Mouse (Mus musculus) hindbrain, embryonic 14.5 days (tissue): Measurements from ENCODE around the gene Adipor2. TPM values are rescaled to one million over a fixed set of nuclear protein-coding genes. Genes with fewer than 3 reads are reported as not detected.
A peak's percentile ranks its signal among the peaks of the same experiment; 100 is the strongest.
"Not testable (repeated sequence)": the region's sequence is repeated elsewhere in the genome, so short reads cannot be mapped to it uniquely, and the experiment has no call there.

Experiments
- ATAC-seq: fragments of 200-750 bp; cut with Nextera tagmentation; 2 replicates; pipeline ENCODE4 v1.8.0; 2017; ENCODE audit warnings: moderate number of reproducible peaks, mild to moderate bottlenecking, moderate TSS enrichment, moderate library complexity; ENCODE audit not compliant: low FRiP score
- DNase-seq: peaks from one replicate; pipeline ENCODE4 v3.0.0-alpha.2; 2015; ENCODE audit warnings: low spot score
- H3K27ac ChIP-seq: fragments of 300-500 bp; sonication (generic); 2 replicates; pipeline ENCODE4 v1.5.1; 2014; ENCODE audit warnings: mild to moderate bottlenecking, moderate library complexity
- H3K27me3 ChIP-seq: fragments of 300-500 bp; sonication (generic); 2 replicates; pipeline ENCODE4 v1.6.1; 2014; ENCODE audit warnings: mild to moderate bottlenecking, low read length, mixed read lengths; ENCODE audit not compliant: control insufficient read depth, insufficient read depth
- H3K36me3 ChIP-seq: fragments of 300-500 bp; sonication (generic); replicated peaks from 2 replicates; pipeline ENCODE4 v1.6.1; 2014; ENCODE audit not compliant: control insufficient read depth, insufficient read depth
- H3K4me1 ChIP-seq: fragments of 300-500 bp; sonication (generic); replicated peaks from 2 replicates; pipeline ENCODE4 v1.6.1; 2014; ENCODE audit warnings: antibody characterized with exemption, low read length, mixed read lengths; ENCODE audit not compliant: control insufficient read depth, insufficient read depth
- H3K4me2 ChIP-seq: fragments of 300-500 bp; sonication (generic); replicated peaks from 2 replicates; pipeline ENCODE4 v1.6.1; 2014; ENCODE audit warnings: mild to moderate bottlenecking, moderate library complexity
- H3K4me3 ChIP-seq: fragments of 300-500 bp; sonication (generic); replicated peaks from 2 replicates; pipeline ENCODE4 v1.5.1; 2014; ENCODE audit warnings: mild to moderate bottlenecking, low read length
- H3K9ac ChIP-seq: fragments of 300-500 bp; sonication (generic); 2 replicates; pipeline ENCODE4 v1.6.1; 2014
- H3K9me3 ChIP-seq: fragments of 300-500 bp; sonication (generic); 2 replicates; pipeline ENCODE4 v1.6.1; 2016; ENCODE audit warnings: low read length; ENCODE audit not compliant: control insufficient read depth
- WGBS: fragments of 180-500 bp; shearing (Covaris S2); extraction: QIAGEN DNeasy Blood & Tissue Kit; methylation state at CpG from one replicate; pipeline ENCODE4 v1.1.7; 2014; 5-methylcytosine and 5-hydroxymethylcytosine counted together
- polyA plus RNA-seq: library from polyadenylated mRNA; unstranded; fragments of >200 nt; fragmentation: Nextera tagmentation; extraction: Ambion mirVana; gene quantifications from 2 replicates; pipeline ENCODE4 v1.2.1, GENCODE M21; 2014

Gene Adipor2
- polyA plus RNA-seq, 1 experiment from 2014 or later = 27.3 TPM

- no peak for ATAC-seq
- Histone ChIP-seq H3K27me3 (no peaks in the 10 kb centered on the region), H3K9ac (no peak overlapping the region), H3K4me1 (peaks cover 28% of the 10 kb centered on the region), H3K36me3 (no peaks in the 10 kb centered on the region), H3K4me2 (peak overlapping the region; percentile 90; the same call in 1 of the 2 replicates), H3K4me3 (no peak overlapping the region), H3K27ac (no peak overlapping the region), H3K9me3 (no peaks in the 10 kb centered on the region)
- DNase-seq = no peak
- WGBS = 94% methylated on average over 4 of the region's 4 CpGs
Measured at GRCm38 (mm10) chr6:119386421-119386820, 31.1 kb downstream of the Adipor2 start.

DNA sequence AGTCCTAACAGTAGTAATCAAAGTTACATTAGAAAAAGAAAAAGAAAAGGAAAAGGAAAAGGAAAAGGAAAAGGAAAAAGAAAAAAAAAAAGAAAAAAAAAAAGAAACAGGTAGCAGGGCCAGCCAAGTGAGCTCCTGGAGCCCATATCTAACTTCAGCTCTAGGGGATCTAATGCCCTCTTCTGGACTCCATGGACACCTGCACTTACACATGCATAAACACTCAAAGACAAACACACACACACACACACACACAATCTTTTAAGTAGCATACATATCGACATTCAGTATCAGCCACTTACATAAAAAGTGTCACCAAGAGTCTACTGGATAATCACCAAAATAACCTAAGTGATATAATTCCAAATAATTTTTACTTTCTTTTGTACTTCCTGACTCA is 31.8 kb downstream of the Adipor2 start:
- ATAC-seq = no peak
- H3K4me2 ChIP-seq = no peak overlapping the region
- H3K4me3 ChIP-seq = no peak overlapping the region
- peaks cover 28% of the 10 kb centered on the region for H3K4me1 ChIP-seq
- WGBS = 100% methylated on average over 1 of the region's 1 CpGs
- no peak for DNase-seq
- H3K27me3 ChIP-seq = no peaks in the 10 kb centered on the region
- no peaks in the 10 kb centered on the region for H3K36me3 ChIP-seq
- no peak overlapping the region for H3K27ac ChIP-seq
- no peak overlapping the region for H3K9ac ChIP-seq
- no peaks in the 10 kb centered on the region for H3K9me3 ChIP-seq

- Histone ChIP-seq H3K4me3 (no peak overlapping the region), H3K4me2 (no peak overlapping the region), H3K9me3 (no peaks in the 10 kb centered on the region), H3K36me3 (no peaks in the 10 kb centered on the region), H3K27me3 (no peaks in the 10 kb centered on the region), H3K4me1 (no peaks in the 10 kb centered on the region), H3K27ac (no peak overlapping the region), H3K9ac (no peak overlapping the region)
- no peak for ATAC-seq
- no peak for DNase-seq
- 88% methylated on average over 1 of the region's 1 CpGs for WGBS
Measured at GRCm38 (mm10) chr6:119378631-119379030, 38.9 kb downstream of the Adipor2 start.

- Histone ChIP-seq H3K9me3 (no peaks in the 10 kb centered on the region), H3K4me2 (no peak overlapping the region), H3K27me3 (no peaks in the 10 kb centered on the region), H3K27ac (no peak overlapping the region), H3K4me1 (no peaks in the 10 kb centered on the region), H3K36me3 (no peaks in the 10 kb centered on the region), H3K9ac (no peak overlapping the region), H3K4me3 (no peak overlapping the region)
- ATAC-seq = no peak
- 77% methylated on average over 2 of the region's 2 CpGs for WGBS
- no peak for DNase-seq
Measured at GRCm38 (mm10) chr6:119377613-119378012, 39.9 kb downstream of the Adipor2 start.

GRCm38 (mm10) chr6:119375035-119375434 is 42.5 kb downstream of the Adipor2 start:
- Histone ChIP-seq H3K27ac (no peak overlapping the region), H3K4me2 (no peak overlapping the region), H3K36me3 (no peaks in the 10 kb centered on the region), H3K4me1 (no peaks in the 10 kb centered on the region), H3K9me3 (no peaks in the 10 kb centered on the region), H3K4me3 (no peak overlapping the region), H3K27me3 (no peaks in the 10 kb centered on the region), H3K9ac (no peak overlapping the region)
- ATAC-seq = no peak
- 83% methylated on average over 5 of the region's 5 CpGs for WGBS
- DNase-seq = no peak

DNA sequence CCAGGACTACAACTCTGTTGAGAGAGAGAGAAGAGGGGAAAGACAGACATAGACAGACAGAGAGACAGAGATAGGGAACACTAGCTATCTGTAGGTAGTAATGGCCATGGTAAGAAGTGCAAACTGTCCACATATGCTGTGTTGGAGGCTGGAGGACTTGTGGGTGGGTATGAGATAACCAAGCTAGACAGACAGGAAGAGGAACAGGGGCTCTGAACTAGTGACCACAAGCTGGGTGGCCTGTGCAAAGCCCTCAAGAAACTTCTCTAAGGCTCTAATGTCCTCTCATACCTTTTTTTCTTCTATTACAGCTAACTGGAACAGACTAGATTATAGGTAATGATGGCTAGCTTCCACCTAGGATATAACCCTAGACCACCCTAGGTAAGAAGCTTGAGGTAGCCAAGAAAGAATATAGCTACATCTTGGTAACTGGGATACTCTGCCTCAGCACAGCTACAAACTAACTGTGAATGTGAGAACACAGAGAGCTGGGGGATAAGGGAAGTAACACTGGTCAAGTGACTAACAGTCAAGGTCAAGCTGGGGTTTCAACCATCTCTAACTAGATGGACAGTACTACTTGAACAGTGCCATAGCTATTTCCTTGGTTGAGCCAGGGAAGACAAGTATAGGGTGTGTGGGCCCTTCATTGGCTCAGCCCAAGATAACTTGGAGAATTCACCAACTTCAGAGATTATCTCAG is 44.4 kb downstream of the Adipor2 start:
- no peak overlapping the region for H3K4me2 ChIP-seq
- H3K27me3 ChIP-seq = no peaks in the 10 kb centered on the region
- H3K4me3 ChIP-seq = no peak overlapping the region
- H3K27ac ChIP-seq = no peak overlapping the region
- H3K9me3 ChIP-seq = no peaks in the 10 kb centered on the region
- H3K36me3 ChIP-seq = peaks cover 15% of the 10 kb centered on the region; the same call in 1 of the 2 replicates
- no peak for DNase-seq
- H3K9ac ChIP-seq = no peak overlapping the region
- no peaks in the 10 kb centered on the region for H3K4me1 ChIP-seq
- no peak for ATAC-seq

DNA sequence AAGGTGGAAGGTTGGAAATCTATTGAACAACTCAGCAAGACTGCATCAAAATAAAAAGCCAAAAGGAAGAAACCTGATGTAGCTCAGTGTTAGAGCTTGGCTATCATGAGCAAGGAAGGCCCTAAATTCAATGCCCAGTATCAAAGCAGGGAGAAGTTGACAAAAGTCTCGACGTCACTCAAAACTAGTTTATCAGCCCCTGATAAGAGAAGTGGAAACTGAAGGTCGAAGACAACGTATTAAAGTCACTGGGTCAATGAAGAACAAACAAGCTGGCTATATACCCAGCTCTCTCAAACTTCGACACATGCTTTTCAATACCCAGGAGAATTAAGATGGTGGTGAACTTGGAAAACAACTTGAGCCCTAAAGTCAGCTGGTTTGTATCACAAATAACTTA is 45.3 kb downstream of the Adipor2 start:
- WGBS = 95% methylated on average over 5 of the region's 5 CpGs
- no peak for ATAC-seq
- H3K9ac ChIP-seq = no peak overlapping the region
- no peak overlapping the region for H3K27ac ChIP-seq
- no peak for DNase-seq
- H3K36me3 ChIP-seq = peaks cover 22% of the 10 kb centered on the region
- H3K9me3 ChIP-seq = no peaks in the 10 kb centered on the region
- no peak overlapping the region for H3K4me2 ChIP-seq
- H3K4me1 ChIP-seq = no peaks in the 10 kb centered on the region
- no peak overlapping the region for H3K4me3 ChIP-seq
- no peaks in the 10 kb centered on the region for H3K27me3 ChIP-seq

- Histone ChIP-seq H3K4me3 (no peak overlapping the region), H3K36me3 (peaks cover 23% of the 10 kb centered on the region), H3K9me3 (no peaks in the 10 kb centered on the region), H3K4me2 (no peak overlapping the region), H3K27ac (no peak overlapping the region), H3K4me1 (no peaks in the 10 kb centered on the region), H3K9ac (no peak overlapping the region), H3K27me3 (no peaks in the 10 kb centered on the region)
- DNase-seq = no peak
- no peak for ATAC-seq
Measured at GRCm38 (mm10) chr6:119371624-119372023, 45.9 kb downstream of the Adipor2 start.

DNA sequence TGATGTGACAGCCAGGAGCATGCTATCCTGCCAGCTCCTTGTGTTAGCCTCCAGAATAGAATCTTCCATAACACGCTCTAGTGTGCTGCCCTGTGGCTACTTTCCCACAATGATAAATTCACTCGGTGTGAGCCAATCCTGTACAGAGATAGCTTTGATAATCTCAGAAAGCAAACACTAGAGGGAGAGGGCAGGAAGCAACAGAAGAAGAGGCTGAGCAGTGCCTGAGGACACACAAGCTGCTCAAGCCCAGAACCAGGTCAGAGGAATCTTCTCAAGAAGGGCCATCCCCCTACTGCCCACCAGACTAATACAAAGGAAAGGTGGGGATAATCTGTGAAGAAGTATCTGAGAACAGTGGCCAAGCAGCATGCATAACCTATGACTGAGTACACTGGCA is 50.1 kb downstream of the Adipor2 start:
- H3K36me3 ChIP-seq = peaks cover 59% of the 10 kb centered on the region
- H3K9me3 ChIP-seq = no peaks in the 10 kb centered on the region
- no peaks in the 10 kb centered on the region for H3K4me1 ChIP-seq
- no peak overlapping the region for H3K9ac ChIP-seq
- DNase-seq = no peak
- no peaks in the 10 kb centered on the region for H3K27me3 ChIP-seq
- H3K4me3 ChIP-seq = no peak overlapping the region
- ATAC-seq = no peak
- H3K4me2 ChIP-seq = no peak overlapping the region
- 96% methylated on average over 2 of the region's 2 CpGs for WGBS
- H3K27ac ChIP-seq = no peak overlapping the region

GRCm38 (mm10) chr6:119366800-119367199 is 50.7 kb downstream of the Adipor2 start:
- not testable (repeated sequence) for H3K9me3 ChIP-seq, H3K27me3 ChIP-seq, H3K27ac ChIP-seq, H3K4me1 ChIP-seq, DNase-seq, H3K4me2 ChIP-seq, H3K4me3 ChIP-seq, H3K9ac ChIP-seq, ATAC-seq
- 95% methylated on average over 3 of the region's 4 CpGs for WGBS
- H3K36me3 ChIP-seq = peaks cover 63% of the 10 kb centered on the region
